Mouse (Mus musculus) kidney, adult 8-10 months (tissue): ENCODE data around the gene Gm45233.

Experiments
- DNase-seq, 2 experiments: peaks; one replicate each; pipeline ENCODE4 v3.0.0; 2022

The Gm45233 gene

GRCm38 (mm10) chr7:43512519-43512918 is 68.6 kb downstream of the Gm45233 start:
- DNase-seq: no peak
